Mouse (Mus musculus): ENCODE results near the gene Hnrnpu. TPM values are rescaled to one million over a fixed set of nuclear protein-coding genes. Genes with fewer than 3 reads are reported as not detected.
A peak's percentile ranks its signal among the peaks of the same experiment; 100 is the strongest.
"Not testable (repeated sequence)": the region's sequence is repeated elsewhere in the genome, so short reads cannot be mapped to it uniquely, and the experiment has no call there.

Hnrnpu gene
- polyA plus RNA-seq, 1 experiment from 2014 or later: 137 TPM

DNA sequence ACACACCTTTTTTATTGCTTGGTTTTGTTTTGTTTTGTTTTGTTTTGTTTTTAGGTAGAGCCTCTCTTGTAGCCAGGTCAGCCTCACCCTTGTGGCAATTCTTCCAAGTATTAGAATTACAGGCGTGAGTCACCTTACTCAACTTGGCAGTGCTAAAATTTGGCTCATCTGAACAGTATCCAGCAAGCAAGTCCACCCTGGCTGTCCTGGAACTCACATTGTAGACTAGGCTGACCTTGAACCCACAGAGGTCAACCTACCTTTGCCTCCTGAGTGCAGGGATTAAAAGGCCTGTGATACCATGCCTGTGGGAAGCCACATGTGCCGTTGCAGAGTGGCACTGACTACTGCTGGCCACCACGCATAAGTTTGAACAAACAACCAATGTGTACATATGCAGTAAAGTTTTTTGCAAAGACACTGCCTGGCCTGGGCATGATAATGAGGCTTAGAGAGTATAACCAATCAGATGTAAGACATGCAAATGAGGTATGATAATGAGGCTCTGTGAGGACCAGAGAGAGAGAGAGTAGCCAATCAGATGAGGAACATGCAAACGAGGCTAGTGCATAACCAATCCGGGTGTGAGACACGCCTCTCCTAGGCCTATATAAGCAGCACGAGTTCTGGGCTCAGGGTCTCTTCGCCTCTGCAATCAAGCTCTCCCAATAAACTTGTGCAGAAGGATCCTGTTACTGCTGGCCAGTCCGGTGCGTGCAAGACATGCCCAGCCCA, 6.6 kb upstream of the Hnrnpu start:
- not testable (repeated sequence) for H3K27ac ChIP-seq (ENCODE audit: low read length)

DNA sequence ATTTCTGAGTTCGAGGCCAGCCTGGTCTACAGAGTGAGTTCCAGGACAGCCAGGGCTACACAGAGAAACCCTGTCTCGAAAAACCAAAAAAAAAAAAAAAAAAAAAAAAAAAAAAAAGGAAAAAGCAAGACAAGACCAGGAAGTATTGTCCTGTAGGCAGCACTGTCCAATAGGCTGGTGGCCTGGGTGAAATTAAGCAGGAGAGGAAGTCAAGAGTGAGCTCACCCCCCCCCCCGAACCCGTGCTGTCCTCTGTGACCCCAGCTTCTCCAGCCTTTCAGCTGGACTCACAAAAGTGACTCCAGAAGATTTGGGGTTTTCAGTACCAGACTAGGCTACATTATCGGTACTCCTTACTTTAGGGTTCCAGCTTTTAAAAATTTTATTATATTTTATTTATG, 5.0 kb upstream of the Hnrnpu start:
- WGBS: 78% methylated on average over 4 of the region's 5 CpGs

More for the DNA sequence above, 6.6 kb upstream of the Hnrnpu start:
- not testable (repeated sequence) for H3K4me3 ChIP-seq (ENCODE audit: low read length); ATAC-seq; H3K36me3 ChIP-seq (ENCODE audit: control insufficient read depth, insufficient read depth, low read length); H3K4me2 ChIP-seq (ENCODE audit: low read depth, low read length); H3K4me1 ChIP-seq (ENCODE audit: control insufficient read depth, insufficient read depth, low read length); H3K27me3 ChIP-seq (replicated peaks; ENCODE audit: control insufficient read depth, insufficient read depth, low read length); H3K9ac ChIP-seq (ENCODE audit: low read depth, low read length); H3K9me3 ChIP-seq (ENCODE audit: control insufficient read depth, low read length)
- 93% methylated on average over 10 of the region's 10 CpGs for WGBS

DNA sequence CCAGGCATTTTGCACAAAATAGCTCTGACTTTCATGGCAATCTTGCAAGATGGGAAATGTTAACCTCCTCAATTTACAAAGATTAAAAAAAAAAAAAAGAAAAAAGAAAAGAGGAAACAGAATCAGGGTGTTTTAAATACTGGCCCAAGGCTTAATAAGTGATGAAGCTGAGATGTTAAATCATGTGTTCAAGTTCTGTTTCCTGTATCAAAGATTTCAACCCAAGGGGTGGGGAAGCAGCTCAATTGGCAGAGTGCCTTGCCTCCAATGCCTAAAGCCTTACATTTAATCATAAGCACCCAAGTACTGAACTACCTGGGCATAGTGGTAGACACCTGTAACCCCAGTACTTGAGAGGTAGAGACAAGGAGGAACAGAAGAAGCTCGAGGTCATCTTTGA, 4.5 kb upstream of the Hnrnpu start:
- ATAC-seq: no peak
- no peak overlapping the region for H3K27ac ChIP-seq (ENCODE audit: low read length)
- H3K9ac ChIP-seq (ENCODE audit: low read depth, low read length): no peak overlapping the region
- H3K4me2 ChIP-seq (ENCODE audit: low read depth, low read length): no peak overlapping the region
- no peaks in the 10 kb centered on the region for H3K9me3 ChIP-seq (ENCODE audit: control insufficient read depth, low read length)
- no peaks in the 10 kb centered on the region for H3K27me3 ChIP-seq (replicated peaks; ENCODE audit: control insufficient read depth, insufficient read depth, low read length)
- no peaks in the 10 kb centered on the region for H3K36me3 ChIP-seq (ENCODE audit: control insufficient read depth, insufficient read depth, low read length)
- 72% methylated on average over 1 of the region's 1 CpGs for WGBS
- H3K4me1 ChIP-seq (ENCODE audit: control insufficient read depth, insufficient read depth, low read length): no peaks in the 10 kb centered on the region
- H3K4me3 ChIP-seq (ENCODE audit: low read length): no peak overlapping the region

More for the DNA sequence above, 5.0 kb upstream of the Hnrnpu start:
- Histone ChIP-seq H3K4me1 (ENCODE audit: control insufficient read depth, insufficient read depth, low read length) (no peaks in the 10 kb centered on the region), H3K27ac (ENCODE audit: low read length) (no peak overlapping the region), H3K27me3 (replicated peaks; ENCODE audit: control insufficient read depth, insufficient read depth, low read length) (no peaks in the 10 kb centered on the region), H3K4me2 (ENCODE audit: low read depth, low read length) (no peak overlapping the region), H3K9me3 (ENCODE audit: control insufficient read depth, low read length) (no peaks in the 10 kb centered on the region), H3K36me3 (ENCODE audit: control insufficient read depth, insufficient read depth, low read length) (no peaks in the 10 kb centered on the region), H3K9ac (ENCODE audit: low read depth, low read length) (no peak overlapping the region), H3K4me3 (ENCODE audit: low read length) (no peak overlapping the region)
- no peak for ATAC-seq

DNA sequence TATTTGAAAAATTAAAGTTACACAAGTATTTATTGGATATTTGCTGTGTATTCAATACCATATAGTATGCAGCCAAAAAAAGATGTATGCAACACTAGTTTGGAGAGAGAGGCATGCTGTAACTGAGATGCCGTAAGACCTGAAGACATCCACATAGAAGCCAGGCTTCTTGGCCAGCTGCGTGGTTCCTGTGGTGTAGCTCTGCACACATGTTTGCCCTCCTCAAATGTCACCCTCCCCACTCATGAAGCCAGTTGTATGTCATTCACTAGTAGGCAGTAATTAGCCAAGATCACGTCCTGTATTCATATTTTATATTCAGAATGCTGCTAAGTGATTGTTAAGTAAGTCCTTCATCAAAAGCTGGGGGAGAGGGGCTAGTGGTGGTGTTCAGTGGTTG, 3.8 kb upstream of the Hnrnpu start:
- WGBS: 85% methylated on average over 3 of the region's 3 CpGs
- Histone ChIP-seq H3K36me3 (ENCODE audit: control insufficient read depth, insufficient read depth, low read length) (no peaks in the 10 kb centered on the region), H3K4me2 (ENCODE audit: low read depth, low read length) (no peak overlapping the region), H3K9ac (ENCODE audit: low read depth, low read length) (no peak overlapping the region), H3K4me1 (ENCODE audit: control insufficient read depth, insufficient read depth, low read length) (no peaks in the 10 kb centered on the region), H3K9me3 (ENCODE audit: control insufficient read depth, low read length) (no peaks in the 10 kb centered on the region), H3K4me3 (ENCODE audit: low read length) (no peak overlapping the region), H3K27ac (ENCODE audit: low read length) (no peak overlapping the region), H3K27me3 (replicated peaks; ENCODE audit: control insufficient read depth, insufficient read depth, low read length) (no peaks in the 10 kb centered on the region)
- ATAC-seq: no peak

DNA sequence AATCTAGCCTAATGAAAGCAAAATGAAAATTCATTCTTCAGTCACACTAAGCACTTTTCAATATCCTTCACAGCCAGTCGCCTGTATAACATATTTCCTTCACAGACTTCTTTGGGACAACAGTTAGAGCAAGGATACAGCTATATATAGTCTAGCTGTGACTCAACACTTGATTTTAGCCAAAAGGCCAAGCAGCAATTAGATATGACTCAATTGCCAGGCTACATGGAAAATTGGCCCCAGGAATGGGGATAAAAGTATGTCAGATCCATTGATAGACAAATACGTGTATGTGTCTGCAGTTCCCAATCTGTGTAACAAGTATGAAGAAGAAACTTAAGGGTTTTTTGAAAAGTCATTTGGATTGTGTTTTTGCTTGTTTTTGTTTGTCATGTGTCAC, 2.6 kb upstream of the Hnrnpu start:
- H3K4me1 ChIP-seq (ENCODE audit: control insufficient read depth, insufficient read depth, low read length): no peaks in the 10 kb centered on the region
- H3K27me3 ChIP-seq (replicated peaks; ENCODE audit: control insufficient read depth, insufficient read depth, low read length): no peaks in the 10 kb centered on the region
- 94% methylated on average over 2 of the region's 2 CpGs for WGBS
- no peak overlapping the region for H3K4me2 ChIP-seq (ENCODE audit: low read depth, low read length)
- no peak for ATAC-seq
- no peak overlapping the region for H3K27ac ChIP-seq (ENCODE audit: low read length)
- H3K4me3 ChIP-seq (ENCODE audit: low read length): no peak overlapping the region
- no peak overlapping the region for H3K9ac ChIP-seq (ENCODE audit: low read depth, low read length)
- no peaks in the 10 kb centered on the region for H3K9me3 ChIP-seq (ENCODE audit: control insufficient read depth, low read length)
- H3K36me3 ChIP-seq (ENCODE audit: control insufficient read depth, insufficient read depth, low read length): no peaks in the 10 kb centered on the region

DNA sequence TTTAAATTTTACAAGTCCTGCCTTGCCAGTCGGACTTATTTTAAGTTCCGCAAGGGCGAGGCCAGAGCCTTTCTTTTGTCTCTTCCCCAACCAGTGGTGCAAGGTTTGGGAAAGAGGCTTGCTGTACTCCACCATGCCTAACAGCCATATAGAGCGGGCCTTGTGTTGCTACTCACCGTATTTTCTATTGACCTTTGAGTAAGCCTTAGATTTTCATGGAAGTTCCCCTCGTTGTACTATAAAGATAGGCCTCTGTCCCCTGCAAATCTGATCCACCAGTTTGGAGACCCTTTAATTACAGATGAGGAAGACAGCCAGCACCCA, 683 bp upstream of the Hnrnpu start:
- Histone ChIP-seq H3K9ac (ENCODE audit: low read depth, low read length) (peak overlapping the region; percentile 100), H3K27me3 (replicated peaks; ENCODE audit: control insufficient read depth, insufficient read depth, low read length) (no peaks in the 10 kb centered on the region), H3K4me3 (ENCODE audit: low read length) (peak overlapping the region; percentile 99), H3K36me3 (ENCODE audit: control insufficient read depth, insufficient read depth, low read length) (no peaks in the 10 kb centered on the region), H3K27ac (ENCODE audit: low read length) (peak overlapping the region; percentile 96), H3K9me3 (ENCODE audit: control insufficient read depth, low read length) (no peaks in the 10 kb centered on the region), H3K4me1 (ENCODE audit: control insufficient read depth, insufficient read depth, low read length) (peaks cover 5% of the 10 kb centered on the region), H3K4me2 (ENCODE audit: low read depth, low read length) (peak overlapping the region; percentile 46)
- 10% methylated on average over 6 of the region's 6 CpGs for WGBS
- no peak for ATAC-seq

DNA sequence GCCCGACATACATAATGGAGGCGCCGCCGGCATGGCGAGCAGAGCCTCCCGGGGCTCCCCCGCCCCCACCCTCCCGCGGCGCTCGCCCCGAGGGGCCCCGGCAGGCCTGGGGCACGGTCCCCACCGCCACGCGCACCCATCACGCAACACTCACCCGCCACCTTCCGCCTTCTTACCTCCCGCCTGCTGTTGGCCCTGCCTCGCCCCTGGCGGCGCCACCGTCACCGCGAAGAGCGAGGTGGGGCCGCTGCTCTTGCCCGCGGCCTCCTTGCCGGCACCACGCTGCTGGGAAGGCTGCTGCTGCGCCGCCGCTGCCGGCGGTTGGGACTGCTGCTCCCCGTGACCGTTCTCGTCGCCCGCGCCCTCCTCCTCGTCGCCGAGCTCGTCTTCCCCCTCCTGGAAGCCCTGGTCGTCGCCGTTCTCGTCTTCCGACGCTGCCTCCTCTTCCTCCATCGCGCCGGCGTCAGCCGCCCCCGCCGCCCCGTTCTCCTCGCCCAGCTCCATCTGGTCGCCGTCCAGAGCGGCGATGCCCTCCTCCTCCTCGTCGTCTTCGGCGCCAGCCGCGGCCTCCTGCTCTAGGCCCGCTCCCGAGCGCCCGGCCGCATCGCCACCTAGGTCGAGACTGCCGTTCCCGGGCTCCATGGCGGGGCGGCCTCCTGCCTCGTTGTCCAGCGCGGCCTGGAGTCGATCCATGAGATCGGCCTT, 668 bp downstream of the Hnrnpu start:
- peak; percentile 57 for ATAC-seq
- Histone ChIP-seq H3K36me3 (ENCODE audit: control insufficient read depth, insufficient read depth, low read length) (0 out of 2 replicates have a peak, but pooled peaks cover 3% of the 10 kb centered on the region), H3K9ac (ENCODE audit: low read depth, low read length) (peak overlapping the region; percentile 100), H3K27ac (ENCODE audit: low read length) (peak overlapping the region; percentile 100), H3K4me1 (ENCODE audit: control insufficient read depth, insufficient read depth, low read length) (peaks cover 12% of the 10 kb centered on the region), H3K4me3 (ENCODE audit: low read length) (peak overlapping the region; percentile 99), H3K27me3 (replicated peaks; ENCODE audit: control insufficient read depth, insufficient read depth, low read length) (no peaks in the 10 kb centered on the region), H3K9me3 (ENCODE audit: control insufficient read depth, low read length) (no peaks in the 10 kb centered on the region), H3K4me2 (ENCODE audit: low read depth, low read length) (0 out of 2 replicates have a peak overlapping the region, but pooled peaks have one; percentile 9)
- under 1% methylated on average over 78 of the region's 89 CpGs for WGBS

DNA sequence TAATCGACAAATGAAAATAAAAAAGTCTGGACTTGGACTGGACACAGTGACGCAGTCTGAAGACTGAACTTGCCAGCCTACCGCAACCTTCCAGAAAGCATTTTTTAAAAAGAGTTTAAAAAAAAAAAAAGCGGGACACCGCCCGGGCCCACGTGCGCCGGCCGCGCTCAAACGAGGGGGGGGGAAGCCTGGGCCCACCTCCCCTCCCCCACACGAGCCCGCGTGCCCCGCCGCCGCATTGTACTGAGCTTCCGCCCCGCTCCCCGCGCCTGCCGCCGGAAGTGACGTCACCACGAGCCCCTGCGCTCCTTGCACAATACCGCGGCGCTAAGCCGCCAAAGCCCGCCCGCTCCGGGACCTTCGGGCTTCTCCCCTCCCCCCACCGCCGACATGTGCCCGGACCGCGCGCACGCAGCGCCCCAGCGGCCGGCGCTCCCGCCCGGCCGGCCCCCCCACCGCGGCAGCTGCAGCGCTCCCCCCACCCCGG, 1.3 kb downstream of the Hnrnpu start:
- peaks cover 15% of the 10 kb centered on the region for H3K4me1 ChIP-seq (ENCODE audit: control insufficient read depth, insufficient read depth, low read length)
- WGBS: under 1% methylated on average over 49 of the region's 53 CpGs
- peak; percentile 90 for ATAC-seq
- H3K4me3 ChIP-seq (ENCODE audit: low read length): peak overlapping the region; percentile 99
- peak overlapping the region; percentile 48 for H3K4me2 ChIP-seq (ENCODE audit: low read depth, low read length)
- H3K27ac ChIP-seq (ENCODE audit: low read length): peak overlapping the region; percentile 100
- H3K9me3 ChIP-seq (ENCODE audit: control insufficient read depth, low read length): no peaks in the 10 kb centered on the region
- peak overlapping the region; percentile 100 for H3K9ac ChIP-seq (ENCODE audit: low read depth, low read length)
- 0 out of 2 replicates have a peak, but pooled peaks cover 3% of the 10 kb centered on the region for H3K36me3 ChIP-seq (ENCODE audit: control insufficient read depth, insufficient read depth, low read length)
- no peaks in the 10 kb centered on the region for H3K27me3 ChIP-seq (replicated peaks; ENCODE audit: control insufficient read depth, insufficient read depth, low read length)

DNA sequence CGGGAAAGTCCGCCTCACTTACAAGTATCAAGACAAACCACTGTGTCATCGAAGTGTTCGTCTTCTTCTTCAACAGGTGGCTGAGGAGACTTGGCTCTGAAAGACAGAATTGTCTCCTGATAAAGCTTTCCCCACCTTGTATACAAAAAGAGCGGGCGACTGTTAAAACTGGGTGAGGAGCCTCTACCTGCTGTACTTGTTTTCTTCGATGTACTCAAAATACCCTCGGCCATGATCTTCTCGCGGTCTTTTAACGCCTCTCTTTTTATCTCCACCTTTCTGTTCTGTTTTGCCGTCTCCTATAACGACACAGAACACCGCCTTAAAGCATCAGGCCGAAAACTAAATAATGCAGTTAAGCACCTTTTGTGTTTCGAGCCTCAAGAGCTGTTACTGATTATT, 1.7 kb downstream of the Hnrnpu start:
- no peak for ATAC-seq
- peak overlapping the region; percentile 99 for H3K4me3 ChIP-seq (ENCODE audit: low read length)
- WGBS: under 1% methylated on average over 16 of the region's 16 CpGs

More for the DNA sequence above, 1.7 kb downstream of the Hnrnpu start:
- peak overlapping the region; percentile 100 for H3K9ac ChIP-seq (ENCODE audit: low read depth, low read length)
- H3K4me2 ChIP-seq (ENCODE audit: low read depth, low read length): peak overlapping the region; percentile 48
- H3K9me3 ChIP-seq (ENCODE audit: control insufficient read depth, low read length): no peaks in the 10 kb centered on the region
- peak overlapping the region; percentile 100 for H3K27ac ChIP-seq (ENCODE audit: low read length)
- H3K36me3 ChIP-seq (ENCODE audit: control insufficient read depth, insufficient read depth, low read length): peaks cover 3% of the 10 kb centered on the region; the same call in 1 of the 2 replicates
- peaks cover 18% of the 10 kb centered on the region for H3K4me1 ChIP-seq (ENCODE audit: control insufficient read depth, insufficient read depth, low read length)
- H3K27me3 ChIP-seq (replicated peaks; ENCODE audit: control insufficient read depth, insufficient read depth, low read length): no peaks in the 10 kb centered on the region
